Comparison of ENCODE assay signal across 9 mouse cellular contexts in the genomic region with DNA sequence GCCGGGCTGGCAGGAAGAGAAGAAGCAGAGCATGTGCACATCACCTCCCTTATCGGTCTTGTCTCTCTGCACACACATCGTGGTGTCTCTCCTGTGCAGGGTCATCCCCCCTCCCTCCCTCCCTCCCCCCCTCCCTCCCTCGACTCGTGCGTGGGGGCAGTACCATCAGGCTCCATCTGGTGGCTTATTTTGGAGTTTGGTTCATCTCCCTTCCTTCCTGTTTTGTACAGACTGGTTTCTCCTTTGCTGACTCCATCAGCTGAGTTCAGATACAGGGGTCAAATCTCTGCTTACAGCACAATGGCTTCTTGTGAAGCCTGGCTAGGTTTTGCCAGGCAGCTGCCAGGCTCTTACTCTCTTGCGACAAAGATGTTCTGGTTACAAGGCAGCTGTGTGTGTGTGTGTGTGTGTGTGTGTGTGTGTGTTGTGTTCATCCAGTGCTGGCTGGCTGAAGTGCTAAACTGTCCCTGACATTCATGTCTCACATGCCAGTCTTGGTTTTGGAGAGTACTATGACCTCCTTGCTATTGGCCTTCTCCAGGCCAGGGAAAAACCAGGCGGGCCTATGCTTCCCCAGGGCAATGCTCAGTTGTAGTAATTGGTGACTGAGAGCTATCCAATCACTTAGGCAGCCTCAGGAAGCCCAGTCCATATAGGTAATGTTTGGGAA. TPM values are rescaled to one million over a fixed set of nuclear protein-coding genes. Genes with fewer than 3 reads are reported as not detected.
A peak's percentile ranks its signal among the peaks of the same experiment; 100 is the strongest.
DNase-seq lines count a peak whose midpoint lies in the region; ATAC-seq and TF ChIP-seq lines count a peak whose summit lies in the region.
"Had no signal": no experiment of that assay in that cellular context is flagged by ENCODE, and none has a peak within 500 bp of the region (broad histone marks: within the 10 kb centered on the region; RNA-seq: fewer than 3 reads in every experiment).

No protein-coding gene starts in this region.

- no peak overlapping the region for H3K4me3 ChIP-seq in midbrain, embryonic 13.5 days (replicated peaks)
- no peak overlapping the region for H3K4me3 ChIP-seq in midbrain, embryonic 10.5 days
- H3K4me3 ChIP-seq: lung, embryonic 15.5 days had no signal

- DNase-seq in gastrocnemius, postnatal 14 days: peak; percentile 21
- no peak for DNase-seq in gastrocnemius, postnatal 36 days
- DNase-seq in midbrain, embryonic 10.5 days (ENCODE audit: low spot score): no peak
- peak; percentile 44 for DNase-seq in brain, embryonic 14.5 days (ENCODE audit: low read depth)
- no peak for DNase-seq in urinary bladder, postnatal 25 days (ENCODE audit: low spot score)
- DNase-seq in kidney, postnatal 36 days: no peak

- no peak for TF ChIP-seq POLR2A in brain, embryonic 14.5 days (IDR thresholded peaks at IDR 0.05; ENCODE audit: borderline replicate concordance, extremely low read depth, insufficient read depth, insufficient read length, poor library complexity, severe bottlenecking)

- no peak overlapping the region for H3K27ac ChIP-seq in midbrain, embryonic 13.5 days
- H3K27ac ChIP-seq in midbrain, embryonic 10.5 days (replicated peaks): no peak overlapping the region
- H3K27ac ChIP-seq: lung, embryonic 15.5 days had no signal

- H3K36me3 ChIP-seq in midbrain, embryonic 13.5 days: no peaks in the 10 kb centered on the region
- no peaks in the 10 kb centered on the region for H3K36me3 ChIP-seq in midbrain, embryonic 10.5 days
- H3K36me3 ChIP-seq: lung, embryonic 15.5 days had no signal

- no peak overlapping the region for H3K4me2 ChIP-seq in midbrain, embryonic 13.5 days (replicated peaks)
- H3K4me2 ChIP-seq: lung, embryonic 15.5 days had no signal

- no peak for TF ChIP-seq CTCF in brain, embryonic 14.5 days (IDR thresholded peaks at IDR 0.05; ENCODE audit: borderline replicate concordance, extremely low read depth, insufficient read depth, insufficient read length)

- no peak overlapping the region for H3K9ac ChIP-seq in midbrain, embryonic 13.5 days (replicated peaks)
- H3K9ac ChIP-seq: lung, embryonic 15.5 days had no signal

- no peaks in the 10 kb centered on the region for H3K9me3 ChIP-seq in midbrain, embryonic 13.5 days
- H3K9me3 ChIP-seq in midbrain, embryonic 10.5 days (replicated peaks): no peaks in the 10 kb centered on the region
- H3K9me3 ChIP-seq: lung, embryonic 15.5 days had no signal

- 38% methylated on average over 8 of the region's 8 CpGs for WGBS in midbrain, embryonic 13.5 days
- WGBS in midbrain, embryonic 10.5 days: 56% methylated on average over 8 of the region's 8 CpGs

- H3K4me1 ChIP-seq in midbrain, embryonic 13.5 days (replicated peaks): peaks cover 8% of the 10 kb centered on the region; the same call in 1 of the 2 replicates
- H3K4me1 ChIP-seq in midbrain, embryonic 10.5 days: peaks cover under 1% of the 10 kb centered on the region; the same call in 1 of the 2 replicates
- H3K4me1 ChIP-seq: lung, embryonic 15.5 days had no signal

- no peaks in the 10 kb centered on the region for H3K27me3 ChIP-seq in midbrain, embryonic 13.5 days
- no peaks in the 10 kb centered on the region for H3K27me3 ChIP-seq in midbrain, embryonic 10.5 days (ENCODE audit: low read depth, poor library complexity, severe bottlenecking)
- H3K27me3 ChIP-seq: lung, embryonic 15.5 days had no signal

- intact Hi-C loops in gastrocnemius, postnatal 14 days (cut with DNase I; ENCODE audit: low total_unique reads): no loop called here
- intact Hi-C loops in gastrocnemius, postnatal 36 days (cut with DNase I): no loop called here

- ATAC-seq in midbrain, embryonic 13.5 days: peak; percentile 30; the same call in 1 of the 2 replicates
- ATAC-seq in megakaryocyte-erythroid progenitor cell, adult 5-6 weeks (replicated peaks; ENCODE audit: low FRiP score, low TSS enrichment, poor library complexity, severe bottlenecking): peak; percentile 72

RNA-seq across cellular contexts. Expression of gene Rubcnl, which starts 4.7 kb away (rescaled TPM):
- total RNA-seq in gastrocnemius, postnatal 14 days (2021): under 1 TPM; 0.21 to 0.29 TPM
- under 1 TPM; 0.10 to 0.12 TPM for total RNA-seq in gastrocnemius, postnatal 36 days (2021)
- polyA plus RNA-seq in midbrain, embryonic 13.5 days (2015; fragmentation: Nextera tagmentation; extraction: Ambion mirVana): 0.11 and 0.17 TPM in 2 replicates
- 0.10 and 0.21 TPM in 2 replicates for polyA plus RNA-seq in midbrain, embryonic 10.5 days (2016; fragmentation: Nextera tagmentation; extraction: Ambion mirVana)
- polyA plus RNA-seq in brain, embryonic 14.5 days (2012; rRNA removed): 0.16 and 0.25 TPM in 2 replicates
- total RNA-seq in megakaryocyte-erythroid progenitor cell, adult 5-6 weeks (2014; fragmentation: Nextera tagmentation): 0.11 and 0.22 TPM in 2 replicates
- total RNA-seq in megakaryocyte-erythroid progenitor cell, adult 5-6 weeks (2017): 0.34 TPM in 1 of 2 replicates, not detected in the other

Comparison
In these comparisons a context has a peak if more than half of its experiments do, and no peak if none do; other contexts are left out.
1. DNase-seq: peak in gastrocnemius, postnatal 14 days (single experiment) and brain, embryonic 14.5 days (single experiment); none in gastrocnemius, postnatal 36 days (0 of 2), midbrain, embryonic 10.5 days (single experiment), urinary bladder, postnatal 25 days (single experiment) and kidney, postnatal 36 days (0 of 2).